Mouse (Mus musculus) adrenal gland, postnatal 0 days (tissue): ENCODE results near the gene Gm20816. TPM values are rescaled to one million over a fixed set of nuclear protein-coding genes. Genes with fewer than 3 reads are reported as not detected.

ENCODE experiments used
- polyA plus RNA-seq: library from polyadenylated mRNA; unstranded; fragments of >200 nt; fragmentation: Nextera tagmentation; extraction: Ambion mirVana; gene quantifications from 2 replicates; pipeline ENCODE4 v1.2.1, GENCODE M21; 2015

Gm20816 gene
- polyA plus RNA-seq: not detected in 2 replicates

DNA sequence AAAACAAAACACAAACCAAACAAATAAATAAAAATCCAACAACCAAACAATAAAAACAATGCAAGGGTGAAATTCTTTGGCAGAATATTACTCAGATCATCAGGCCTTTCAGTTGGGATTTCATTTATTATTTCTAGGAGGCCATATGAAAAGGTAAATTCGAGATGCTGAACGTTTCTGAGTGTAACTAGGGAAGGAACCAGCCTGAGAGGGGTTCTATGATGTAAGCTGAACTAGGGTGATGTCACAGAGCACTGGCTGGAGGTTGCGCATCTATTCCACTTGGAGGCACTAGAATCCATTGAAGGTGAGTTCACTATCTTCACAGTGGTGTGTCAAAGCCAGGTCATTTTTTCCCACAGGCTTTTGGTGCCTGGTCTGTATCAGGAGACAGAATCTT lies at the start of gene Gm20816:
Gene Gm20816, plus strand, starts transcription at position 301 of the 400 bp plus-strand sequence.

Other genes with a start within 250 kb of the Gm20816 start
- not detected in 2 replicates for gene Gm20937, start 243.1 kb upstream of the Gm20816 start, polyA plus RNA-seq